Mouse (Mus musculus) layer of hippocampus, postnatal 10 days (tissue): Measurements from ENCODE around the gene 1700057G04Rik. TPM values are rescaled to one million over a fixed set of nuclear protein-coding genes. Genes with fewer than 3 reads are reported as not detected.

ENCODE experiments used
- DNase-seq, 2 experiments: peaks; one replicate each; pipeline ENCODE4 v3.0.0; 2021; ENCODE audit warnings: low spot score in 2 of 2
- microRNA-seq, 2 experiments: library from miRNA; unstranded; fragments of <30 nt; microRNA quantifications; one replicate each; pipeline ENCODE4 v1.2.0; 2021
- total RNA-seq, 2 experiments: library from RNA; stranded (reverse); gene quantifications; 2 replicates each; pipeline ENCODE4 v1.2.3; 2021

Gene 1700057G04Rik
- total RNA-seq, 2 experiments from 2014 or later, result not detected

DNA sequence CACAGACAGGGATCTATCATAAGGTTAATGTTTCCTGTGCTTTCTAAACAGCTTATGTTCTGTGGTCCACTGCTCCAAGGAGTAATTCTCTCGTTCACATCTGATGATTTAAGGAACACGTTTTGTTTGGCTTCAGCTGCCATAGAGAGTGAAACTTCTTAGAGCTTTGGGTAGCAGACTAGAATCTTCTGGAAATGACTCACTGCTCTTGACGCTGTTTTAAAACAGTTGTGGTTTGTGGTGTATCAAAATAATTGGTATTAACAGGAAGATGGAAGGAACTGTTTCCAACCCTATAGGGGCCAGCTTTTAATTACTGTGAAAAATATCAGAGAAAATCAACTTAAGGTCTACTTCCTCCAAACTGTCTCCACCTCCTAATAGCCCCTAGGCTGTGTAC, 75.2 kb downstream of the 1700057G04Rik start:
- no peak for DNase-seq

DNA sequence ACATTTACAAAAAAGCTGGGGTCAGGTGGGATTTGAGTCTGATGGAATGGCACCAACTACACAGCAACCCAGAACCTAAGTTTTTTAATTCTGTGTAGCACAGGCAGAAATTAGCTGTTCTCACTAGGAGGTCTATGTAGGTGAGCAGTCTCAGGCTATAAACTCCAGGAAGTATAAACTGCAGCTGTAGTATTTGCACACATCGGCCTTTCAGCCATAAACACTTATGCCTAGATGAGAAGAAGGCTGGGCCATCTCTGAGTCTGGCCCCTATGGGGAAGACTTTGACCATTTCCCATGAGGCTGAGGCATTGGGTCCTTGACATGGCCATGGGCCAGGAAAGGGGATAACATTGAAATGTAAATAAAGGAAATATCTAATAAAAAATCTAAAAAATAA, 76.7 kb downstream of the 1700057G04Rik start:
- DNase-seq, result no peak

DNA sequence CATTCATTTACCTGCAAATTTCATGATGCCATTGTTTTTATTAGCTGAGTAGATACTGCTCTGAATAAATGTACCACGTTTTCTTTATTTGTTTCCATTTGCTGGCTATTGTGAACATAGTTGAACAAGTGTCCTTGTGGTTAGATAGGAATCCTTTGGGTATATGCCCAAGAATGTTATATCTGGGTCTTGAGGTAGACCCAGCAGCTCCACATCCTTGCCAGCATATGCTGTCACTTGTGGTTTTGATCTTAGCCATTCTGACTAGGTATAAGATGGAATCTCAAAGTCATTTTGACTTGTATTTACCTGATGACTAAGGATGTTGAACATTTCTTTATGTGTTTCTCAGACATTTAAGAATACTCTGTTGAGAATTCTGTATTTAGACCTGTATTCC, 77.7 kb downstream of the 1700057G04Rik start:
- no peak for DNase-seq

DNA sequence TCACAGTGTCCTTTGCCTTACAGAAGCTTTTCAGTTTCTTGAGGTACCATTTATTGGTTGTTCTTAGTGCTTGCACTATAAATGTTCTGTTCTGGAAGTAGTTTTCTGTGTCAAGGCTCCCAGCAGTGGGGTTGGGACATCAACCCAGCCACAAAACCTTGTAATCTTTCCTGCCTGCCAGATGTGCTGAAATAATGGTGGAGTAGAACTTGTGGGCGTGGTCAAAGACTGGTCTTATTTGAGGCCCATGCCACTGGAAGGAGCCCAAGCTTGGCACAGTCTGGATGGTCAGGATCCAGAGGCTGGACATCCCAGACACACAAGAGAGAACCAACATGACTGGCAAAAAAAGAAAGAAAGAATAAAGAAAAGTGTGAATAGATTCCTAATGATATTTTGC, 78.2 kb downstream of the 1700057G04Rik start:
- no peak for DNase-seq

DNA sequence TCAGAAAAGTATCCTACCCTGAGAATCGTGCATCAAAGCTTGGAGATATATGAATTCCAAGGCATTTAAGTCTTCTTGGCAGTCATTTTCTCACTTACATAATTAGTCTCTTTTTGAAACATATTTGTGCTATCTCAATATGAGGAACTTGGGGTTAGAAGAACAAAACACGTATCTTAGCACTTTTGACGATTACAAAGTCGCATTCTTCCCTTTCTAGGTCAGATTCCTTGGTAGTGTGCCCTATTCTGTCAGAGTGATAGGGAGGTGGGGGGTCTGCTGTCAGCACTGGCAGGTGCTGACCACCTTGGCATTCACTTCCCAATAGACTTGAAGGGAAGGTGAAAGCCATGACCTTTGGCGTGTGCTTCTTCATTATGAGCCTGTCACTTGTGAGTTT, 93.5 kb downstream of the 1700057G04Rik start:
- DNase-seq, result no peak

Small RNAs within 50 kb of the gene (microRNA-seq; reads per million reads assigned to microRNA genes)
- gene Mir6386, result 0 reads per million in 2 experiments

Other genes with a start within 250 kb of the 1700057G04Rik start
- under 1 TPM; 0.29 to 0.62 TPM for gene Plscr5, start 116.4 kb upstream of the 1700057G04Rik start, total RNA-seq
- 1 to 10 TPM; 1.7 to 1.8 TPM for gene Plscr1, start 59.6 kb upstream of the 1700057G04Rik start, total RNA-seq
- 1 to 10 TPM; 1.1 to 1.2 TPM for gene Plscr2, start 33.8 kb upstream of the 1700057G04Rik start, total RNA-seq
- 1 to 10 TPM; 2.0 to 2.1 TPM for gene Plscr4, start 148.0 kb downstream of the 1700057G04Rik start, total RNA-seq
- gene Plod2, start 232.8 kb downstream of the 1700057G04Rik start, total RNA-seq, result 10 to 100 TPM; 15.5 TPM